Mouse (Mus musculus) left cerebral cortex, adult 18-20 months (tissue): ENCODE results near the gene Entpd7. TPM values are rescaled to one million over a fixed set of nuclear protein-coding genes. Genes with fewer than 3 reads are reported as not detected.
A peak's percentile ranks its signal among the peaks of the same experiment; 100 is the strongest.

ENCODE experiments used
- DNase-seq, 2 experiments: peaks; one replicate each; pipeline ENCODE4 v3.0.0; 2021 to 2022; ENCODE audit warnings: low spot score in 2 of 2, mixed read lengths in 1 of 2
- long read RNA-seq, 2 experiments: library from polyadenylated mRNA; stranded (forward); transcript quantifications; one replicate each; pipeline ENCODE4 v2.0.0; 2021
- total RNA-seq, 2 experiments: library from RNA; stranded (reverse); gene quantifications; 2 replicates each; pipeline ENCODE4 v1.2.3; 2021

The Entpd7 gene
- total RNA-seq = 10 to 100 TPM; 17.9 to 18.2 TPM
- long read RNA-seq, experiment 1, partial matches to known transcripts = 0 of 2 reads
- long read RNA-seq, experiment 1, other reads (novel, unspliced or antisense) = 2 of 2 reads
- long read RNA-seq, experiment 2, partial matches to known transcripts = 1 of 2 reads
- long read RNA-seq, experiment 2, other reads (novel, unspliced or antisense) = 0 of 2 reads

- peak; percentile 95 to 98 for DNase-seq
These were observed at the start of gene Entpd7 for GRCm38 (mm10) chr19:43689419-43690246. Entpd7 (plus strand) TSS chr19:43689672.

- no peak for DNase-seq
These were observed 47.6 kb upstream of the Entpd7 start for GRCm38 (mm10) chr19:43641833-43642232.

GRCm38 (mm10) chr19:43642843-43643242 lies 46.6 kb upstream of the Entpd7 start:
- no peak for DNase-seq

- no peak for DNase-seq
These were observed 44.0 kb upstream of the Entpd7 start for GRCm38 (mm10) chr19:43645508-43645907.

GRCm38 (mm10) chr19:43646852-43647251 lies 42.6 kb upstream of the Entpd7 start:
- no peak for DNase-seq

- DNase-seq = no peak
These were observed 42.2 kb upstream of the Entpd7 start for GRCm38 (mm10) chr19:43647261-43647660.

GRCm38 (mm10) chr19:43648343-43648742 lies 41.1 kb upstream of the Entpd7 start:
- DNase-seq = no peak

GRCm38 (mm10) chr19:43651241-43651785 lies 38.2 kb upstream of the Entpd7 start:
- DNase-seq = no peak

GRCm38 (mm10) chr19:43655735-43656492 lies 33.6 kb upstream of the Entpd7 start:
- DNase-seq = peak; percentile 73 to 74

GRCm38 (mm10) chr19:43659632-43660031 lies 29.8 kb upstream of the Entpd7 start:
- DNase-seq = no peak

- DNase-seq = no peak
These were observed 28.7 kb upstream of the Entpd7 start for GRCm38 (mm10) chr19:43660774-43661173.

GRCm38 (mm10) chr19:43662176-43662967 lies 27.1 kb upstream of the Entpd7 start:
- DNase-seq = no peak

GRCm38 (mm10) chr19:43663471-43663870 lies 26.0 kb upstream of the Entpd7 start:
- DNase-seq = no peak

GRCm38 (mm10) chr19:43665441-43666048 lies 23.9 kb upstream of the Entpd7 start:
- DNase-seq = peak; percentile 34 to 47

- DNase-seq = no peak
These were observed 22.6 kb upstream of the Entpd7 start for GRCm38 (mm10) chr19:43666661-43667429.

GRCm38 (mm10) chr19:43667430-43667809 lies 22.1 kb upstream of the Entpd7 start:
- no peak for DNase-seq

- no peak for DNase-seq
These were observed 20.2 kb upstream of the Entpd7 start for GRCm38 (mm10) chr19:43669136-43669759.

- DNase-seq = no peak
These were observed 18.4 kb upstream of the Entpd7 start for GRCm38 (mm10) chr19:43671054-43671453.
